Mouse (Mus musculus) cerebellum, adult 2 months (tissue): ENCODE results near the gene Kif28.

Experiments used
- CTCF ChIP-seq: fragments of 200-500 bp; IDR thresholded peaks from 2 replicates; pipeline ENCODE4 v1.5.1; 2011; ENCODE audit warnings: low read depth, mild to moderate bottlenecking, control low read depth, low read length, moderate library complexity, borderline replicate concordance; ENCODE audit not compliant: insufficient read depth
- POLR2A ChIP-seq: fragments of 200-500 bp; IDR thresholded peaks from 2 replicates; pipeline ENCODE4 v1.6.1; 2011; ENCODE audit warnings: low read length, control low read depth, borderline replicate concordance; ENCODE audit not compliant: insufficient read depth

- TF ChIP-seq CTCF (no peak), POLR2A (no peak)
These were observed 32.4 kb downstream of the Kif28 start for GRCm38 (mm10) chr1:179712658-179713057.
